10 mouse cellular contexts compared by ENCODE assay signal in genomic region chr12:24963393-24964022, GRCm38 (mm10). TPM values are rescaled to one million over a fixed set of nuclear protein-coding genes. Genes with fewer than 3 reads are reported as not detected.
DNase-seq lines count a peak whose midpoint lies in the region; ATAC-seq and TF ChIP-seq lines count a peak whose summit lies in the region.
"Had no signal": no experiment of that assay in that cellular context is flagged by ENCODE, and none has a peak within 500 bp of the region (broad histone marks: within the 10 kb centered on the region; RNA-seq: fewer than 3 reads in every experiment).

No protein-coding gene starts in this region.

- ATAC-seq in embryonic facial prominence, embryonic 15.5 days (ENCODE audit: insufficient number of reproducible peaks, low FRiP score, low TSS enrichment, low read depth): no peak
- ATAC-seq in kidney, embryonic 15.5 days (replicated peaks; ENCODE audit: low FRiP score): no peak; the same call in 1 of the 2 replicates
- peak; percentile 89 for ATAC-seq in megakaryocyte progenitor cell, adult 5-6 weeks (replicated peaks; ENCODE audit: poor library complexity)

- no peak overlapping the region for H3K4me3 ChIP-seq in layer of hippocampus, adult 2 months
- H3K4me3 ChIP-seq in embryonic facial prominence, embryonic 15.5 days (replicated peaks): no peak overlapping the region
- no peak overlapping the region for H3K4me3 ChIP-seq in kidney, embryonic 15.5 days (replicated peaks)
- H3K4me3 ChIP-seq in hindbrain, embryonic 10.5 days: no peak overlapping the region
- H3K4me3 ChIP-seq: neural tube, embryonic 12.5 days had no signal

- WGBS in embryonic facial prominence, embryonic 15.5 days: 46% methylated on average over 13 of the region's 13 CpGs
- WGBS in kidney, embryonic 15.5 days: 53% methylated on average over 13 of the region's 13 CpGs
- 79% methylated on average over 13 of the region's 13 CpGs for WGBS in hindbrain, embryonic 10.5 days

- H3K27me3 ChIP-seq in embryonic facial prominence, embryonic 15.5 days: no peaks in the 10 kb centered on the region
- H3K27me3 ChIP-seq in kidney, embryonic 15.5 days: no peaks in the 10 kb centered on the region
- no peaks in the 10 kb centered on the region for H3K27me3 ChIP-seq in hindbrain, embryonic 10.5 days (ENCODE audit: insufficient read depth, poor library complexity, severe bottlenecking)
- H3K27me3 ChIP-seq: neural tube, embryonic 12.5 days had no signal

- H3K4me2 ChIP-seq in embryonic facial prominence, embryonic 15.5 days (replicated peaks): no peak overlapping the region; the same call in 1 of the 2 replicates
- no peak overlapping the region for H3K4me2 ChIP-seq in kidney, embryonic 15.5 days
- H3K4me2 ChIP-seq: neural tube, embryonic 12.5 days had no signal

- no peaks in the 10 kb centered on the region for H3K9me3 ChIP-seq in embryonic facial prominence, embryonic 15.5 days (replicated peaks)
- no peaks in the 10 kb centered on the region for H3K9me3 ChIP-seq in kidney, embryonic 15.5 days (replicated peaks)
- H3K9me3 ChIP-seq in hindbrain, embryonic 10.5 days: 0 out of 2 replicates have a peak, but pooled peaks cover 4% of the 10 kb centered on the region
- H3K9me3 ChIP-seq: neural tube, embryonic 12.5 days had no signal

- DNase-seq in layer of hippocampus, adult 2 months (ENCODE audit: low spot score in 2 of 2): peak; percentile 27 to 42
- DNase-seq in layer of hippocampus, postnatal 10 days (ENCODE audit: low spot score in 2 of 2): no peak
- no peak for DNase-seq in ovary, postnatal 36 days (ENCODE audit: low spot score)
- DNase-seq in hindbrain, embryonic 10.5 days (ENCODE audit: low spot score): no peak
- no peak for DNase-seq in left cerebral cortex, postnatal 25 days (ENCODE audit: low spot score in 2 of 2)
- DNase-seq: gastrocnemius, postnatal 10 days had no signal

- no peaks in the 10 kb centered on the region for H3K4me1 ChIP-seq in embryonic facial prominence, embryonic 15.5 days
- H3K4me1 ChIP-seq in kidney, embryonic 15.5 days: peaks cover 20% of the 10 kb centered on the region
- no peaks in the 10 kb centered on the region for H3K4me1 ChIP-seq in hindbrain, embryonic 10.5 days (replicated peaks)
- H3K4me1 ChIP-seq: neural tube, embryonic 12.5 days had no signal

- peak overlapping the region; percentile 89 for H3K27ac ChIP-seq in layer of hippocampus, adult 2 months
- peak overlapping the region; percentile 59 for H3K27ac ChIP-seq in embryonic facial prominence, embryonic 15.5 days (replicated peaks)
- peak overlapping the region; percentile 77 for H3K27ac ChIP-seq in kidney, embryonic 15.5 days
- H3K27ac ChIP-seq in hindbrain, embryonic 10.5 days: no peak overlapping the region
- H3K27ac ChIP-seq: neural tube, embryonic 12.5 days had no signal

- intact Hi-C loops in left cerebral cortex, postnatal 25 days (cut with DNase I): no loop called here

- H3K36me3 ChIP-seq in embryonic facial prominence, embryonic 15.5 days: peaks cover 11% of the 10 kb centered on the region; the same call in 1 of the 2 replicates
- H3K36me3 ChIP-seq in kidney, embryonic 15.5 days: peaks cover 14% of the 10 kb centered on the region
- H3K36me3 ChIP-seq in hindbrain, embryonic 10.5 days: peaks cover 19% of the 10 kb centered on the region

- TF ChIP-seq CTCF in layer of hippocampus, adult 2 months (conservative IDR thresholded peaks at IDR 0.05): no peak

- H3K9ac ChIP-seq in embryonic facial prominence, embryonic 15.5 days: no peak overlapping the region
- no peak overlapping the region for H3K9ac ChIP-seq in kidney, embryonic 15.5 days
- H3K9ac ChIP-seq: neural tube, embryonic 12.5 days had no signal

RNA-seq across cellular contexts. Expression of gene Kidins220, which starts 11.2 kb away (rescaled TPM):
- 100 to 1,000 TPM; 353 to 363 TPM for total RNA-seq in layer of hippocampus, adult 2 months (2021)
- total RNA-seq in layer of hippocampus, postnatal 10 days (2021): 100 to 1,000 TPM; 334 to 351 TPM
- 26.1 and 26.8 TPM in 2 replicates for polyA plus RNA-seq in embryonic facial prominence, embryonic 15.5 days (2015; fragmentation: Nextera tagmentation; extraction: Ambion mirVana)
- 28.6 and 31.1 TPM in 2 replicates for polyA plus RNA-seq in kidney, embryonic 15.5 days (2015; fragmentation: Nextera tagmentation; extraction: Ambion mirVana)
- 29.2 and 29.4 TPM in 2 replicates for total RNA-seq in megakaryocyte progenitor cell, adult 5-6 weeks (2015)
- 48.5 and 69.9 TPM in 2 replicates for total RNA-seq in megakaryocyte progenitor cell, adult 5-6 weeks (2017)
- 24.8 and 38.1 TPM in 2 replicates for polyA plus RNA-seq in hindbrain, embryonic 10.5 days (2016; fragmentation: Nextera tagmentation; extraction: Ambion mirVana)
- 100 to 1,000 TPM; 286 to 300 TPM for total RNA-seq in left cerebral cortex, postnatal 25 days (2021)

Comparison
In these comparisons a context has a peak if more than half of its experiments do, and no peak if none do; other contexts are left out.
1. DNase-seq: peak in layer of hippocampus, adult 2 months (2 of 2); none in layer of hippocampus, postnatal 10 days (0 of 2), ovary, postnatal 36 days (single experiment), hindbrain, embryonic 10.5 days (single experiment) and left cerebral cortex, postnatal 25 days (0 of 2).
2. RNA of gene Kidins220, which starts 11.2 kb away (total RNA-seq): 353 to 363 TPM in layer of hippocampus, adult 2 months, 334 to 351 TPM in layer of hippocampus, postnatal 10 days and 286 to 300 TPM in left cerebral cortex, postnatal 25 days; 29.2 to 69.9 TPM in megakaryocyte progenitor cell, adult 5-6 weeks; every median in the first group is over 4 times any median in the second.